Mouse (Mus musculus) WW6 (cell line): ENCODE data around the gene Strada.
"Not testable (repeated sequence)": the region's sequence is repeated elsewhere in the genome, so short reads cannot be mapped to it uniquely, and the experiment has no call there.

ENCODE experiments used
- DNase-seq: peaks from one replicate; pipeline ENCODE4 v3.0.0-alpha.2; 2013; ENCODE audit warnings: low read depth, low spot score

Strada gene

GRCm38 (mm10) chr11:106155761-106156160, 46.2 kb downstream of the Strada start:
- no peak for DNase-seq

DNA sequence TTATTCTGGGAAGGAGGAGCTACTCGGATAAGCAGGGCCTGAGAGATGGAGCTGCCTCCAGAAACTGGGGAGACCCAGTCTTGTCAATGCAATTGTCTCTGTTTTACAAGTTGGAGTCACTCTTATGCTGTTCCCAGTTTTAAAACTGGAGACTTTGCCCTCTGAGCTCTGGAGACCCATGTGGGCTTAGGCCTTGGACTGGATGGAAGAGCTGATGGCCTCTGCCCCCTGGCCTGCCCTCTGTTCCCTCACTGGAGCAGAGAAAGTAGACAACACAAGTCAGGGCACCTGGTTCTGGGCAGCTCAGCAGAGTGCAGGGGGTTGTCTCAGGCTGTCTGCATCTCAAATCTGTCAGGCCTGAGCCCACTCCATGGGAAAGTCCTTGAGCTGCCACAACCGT, 47.2 kb downstream of the Strada start:
- no peak for DNase-seq

GRCm38 (mm10) chr11:106154091-106154490, 47.9 kb downstream of the Strada start:
- no peak for DNase-seq

- no peak for DNase-seq
Observed at GRCm38 (mm10) chr11:106152132-106152531, 49.8 kb downstream of the Strada start.

- DNase-seq: no peak
Observed at GRCm38 (mm10) chr11:106151219-106151618, 50.7 kb downstream of the Strada start.

- DNase-seq: no peak
Observed at GRCm38 (mm10) chr11:106134580-106135528, 67.1 kb downstream of the Strada start.

DNA sequence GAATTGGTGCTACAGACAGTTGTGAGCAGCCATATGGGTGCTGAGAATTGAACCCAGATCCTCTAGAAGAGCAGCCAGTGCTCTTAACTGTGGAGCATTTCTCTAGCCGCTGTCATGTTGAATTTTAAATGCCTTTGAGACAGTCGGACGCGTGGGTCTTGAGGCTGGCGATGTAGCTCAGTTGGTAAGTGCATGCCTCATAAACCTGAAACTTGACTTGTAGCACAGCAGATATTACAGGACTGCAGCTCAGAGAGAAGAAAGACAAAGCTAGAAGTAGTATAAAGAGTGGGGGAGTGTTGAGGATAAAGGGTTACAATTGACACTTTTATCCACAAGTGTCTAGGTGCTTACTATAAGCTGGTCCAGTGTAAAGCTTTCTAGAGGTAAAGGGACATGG, 69.5 kb downstream of the Strada start:
- no peak for DNase-seq

GRCm38 (mm10) chr11:106129477-106129876, 72.5 kb downstream of the Strada start:
- DNase-seq: no peak

GRCm38 (mm10) chr11:106126727-106127373, 75.1 kb downstream of the Strada start:
- DNase-seq: not testable (repeated sequence)

DNA sequence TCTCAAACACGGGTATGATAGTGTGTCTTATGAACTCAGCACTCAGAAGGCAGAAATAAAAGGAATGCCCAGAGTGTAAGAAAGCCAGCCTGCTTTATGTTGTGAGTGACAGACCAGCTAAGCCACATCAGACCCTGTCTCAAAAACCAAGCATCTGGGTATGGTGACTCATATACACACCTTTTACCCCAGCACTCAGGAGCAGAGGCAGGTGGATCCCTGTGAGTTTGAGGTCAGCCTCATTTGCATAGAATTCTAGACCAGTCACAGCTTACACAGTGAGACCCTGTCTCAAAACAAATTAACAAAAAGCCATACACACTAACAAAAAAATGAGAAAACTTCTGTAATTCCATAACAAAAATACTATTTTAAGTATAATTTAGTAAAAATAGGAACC, 76.1 kb downstream of the Strada start:
- DNase-seq: no peak

- DNase-seq: no peak
Observed at GRCm38 (mm10) chr11:106124784-106125183, 77.2 kb downstream of the Strada start.

DNA sequence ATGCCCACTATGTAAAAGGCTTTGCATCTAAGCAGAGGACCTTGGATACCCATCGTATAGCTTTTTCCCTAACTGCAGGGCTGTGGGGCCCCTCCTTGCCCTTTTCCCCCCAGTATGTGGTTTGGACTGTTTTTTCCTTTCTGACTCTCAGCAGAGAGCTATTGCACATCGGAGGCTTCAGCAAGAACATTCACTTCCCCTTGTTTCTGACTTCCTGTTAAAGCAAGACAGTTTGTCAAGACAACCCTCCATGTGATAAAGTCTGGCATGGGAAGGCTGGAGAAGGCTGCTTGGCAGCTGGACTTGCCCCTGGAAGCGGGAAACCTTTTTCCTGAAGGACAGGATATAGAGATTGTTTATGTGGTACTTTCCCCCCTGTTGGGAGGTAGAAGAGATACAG, 79.2 kb downstream of the Strada start:
- no peak for DNase-seq

GRCm38 (mm10) chr11:106122221-106122620, 79.7 kb downstream of the Strada start:
- DNase-seq: no peak
